Mouse (Mus musculus): ENCODE results near the gene Foxp1. TPM values are rescaled to one million over a fixed set of nuclear protein-coding genes. Genes with fewer than 3 reads are reported as not detected.

Foxp1 gene
- polyA plus RNA-seq, 1 experiment from 2014 or later = 77.5 TPM

DNA sequence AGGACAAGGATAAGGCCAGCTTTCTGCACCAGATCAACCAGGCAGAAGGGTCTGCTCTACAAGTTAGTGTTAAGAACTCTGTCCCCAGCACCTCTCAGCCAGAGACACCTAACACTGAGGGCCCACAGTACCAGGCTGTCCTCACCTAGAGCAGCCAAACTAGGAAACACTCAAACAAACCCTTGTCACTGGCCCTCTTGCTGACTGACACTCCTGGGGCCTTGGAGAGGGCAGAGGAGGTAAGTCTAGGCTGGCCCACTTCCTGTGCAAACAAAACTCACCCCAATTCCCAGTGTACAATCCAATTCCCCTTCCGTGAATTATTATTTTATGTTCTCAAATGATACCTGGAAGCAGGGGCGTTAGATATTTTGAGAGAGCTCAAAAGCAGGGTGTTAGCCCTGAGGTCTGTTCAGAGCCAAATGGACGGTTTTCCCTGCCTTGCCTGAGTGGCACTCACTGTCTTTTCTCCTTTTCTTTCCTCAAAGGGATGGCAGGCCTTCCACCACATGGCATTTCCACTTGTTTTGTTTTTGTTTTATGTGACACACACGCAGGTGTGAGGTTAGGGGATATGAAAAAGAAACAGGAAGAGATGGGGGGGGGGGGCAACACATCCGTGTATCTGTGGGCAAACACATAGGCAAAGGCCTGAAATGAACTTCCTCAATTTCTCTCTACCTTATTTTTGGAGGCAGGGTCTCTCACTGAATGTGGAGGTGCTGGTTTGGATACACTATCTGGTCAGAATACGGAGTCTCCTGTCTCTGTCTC, 219.7 kb downstream of the Foxp1 start:
- no peaks in the 10 kb centered on the region for H3K4me1 ChIP-seq
- no peak overlapping the region for H3K4me3 ChIP-seq (replicated peaks)
- H3K4me2 ChIP-seq (replicated peaks) = no peak overlapping the region
- no peaks in the 10 kb centered on the region for H3K27me3 ChIP-seq
- no peak overlapping the region for H3K27ac ChIP-seq (replicated peaks)
- WGBS = 88% methylated on average over 6 of the region's 6 CpGs
- no peak for ATAC-seq (ENCODE audit: insufficient number of reproducible peaks, low FRiP score, low TSS enrichment, low read depth)
- H3K9me3 ChIP-seq (replicated peaks) = no peaks in the 10 kb centered on the region
- H3K9ac ChIP-seq = no peak overlapping the region
- H3K36me3 ChIP-seq = no peaks in the 10 kb centered on the region

DNA sequence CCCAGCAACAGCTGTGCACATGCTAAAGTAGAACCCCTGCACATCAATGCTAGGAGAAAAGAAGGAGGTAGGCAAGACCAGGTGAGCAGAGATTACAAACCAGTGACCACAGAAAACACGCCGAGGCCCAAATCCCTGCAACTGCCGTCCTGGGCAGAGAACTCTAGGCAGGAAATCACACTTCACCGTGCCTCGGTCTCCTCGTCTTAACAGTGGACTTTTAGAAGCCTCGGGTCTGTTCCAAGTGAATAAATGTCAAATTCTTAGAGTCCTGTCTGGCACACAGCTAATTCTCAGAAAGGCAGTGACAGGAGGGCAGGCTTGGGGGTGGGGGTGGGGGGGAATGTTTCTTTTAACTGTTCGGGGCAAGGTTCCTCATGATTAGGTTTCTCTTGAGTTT, 220.6 kb downstream of the Foxp1 start:
- no peak overlapping the region for H3K27ac ChIP-seq (replicated peaks)
- no peak overlapping the region for H3K4me2 ChIP-seq (replicated peaks)
- H3K4me3 ChIP-seq (replicated peaks) = no peak overlapping the region
- H3K36me3 ChIP-seq = no peaks in the 10 kb centered on the region
- no peak for ATAC-seq (ENCODE audit: insufficient number of reproducible peaks, low FRiP score, low TSS enrichment, low read depth)
- no peaks in the 10 kb centered on the region for H3K27me3 ChIP-seq
- H3K9ac ChIP-seq = no peak overlapping the region
- no peaks in the 10 kb centered on the region for H3K4me1 ChIP-seq
- 64% methylated on average over 8 of the region's 8 CpGs for WGBS
- H3K9me3 ChIP-seq (replicated peaks) = no peaks in the 10 kb centered on the region

DNA sequence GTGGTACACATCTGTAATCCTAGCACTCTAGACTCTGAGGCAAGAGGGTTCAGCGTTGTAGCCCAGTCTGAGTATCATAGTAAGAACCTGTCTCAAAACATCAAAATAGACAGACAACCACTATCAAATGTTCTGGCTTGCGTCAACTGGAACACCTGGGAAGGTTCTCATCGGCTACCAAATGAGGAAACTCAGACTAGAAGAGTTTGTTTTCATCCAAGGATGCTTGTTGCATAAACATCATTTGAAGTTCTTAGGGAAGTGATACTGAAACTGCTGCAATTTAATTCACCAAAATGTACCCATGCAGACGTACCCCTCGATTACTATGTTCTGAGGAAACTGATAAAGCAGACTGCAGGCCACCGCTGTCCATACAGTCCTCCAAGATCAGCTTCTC, 222.3 kb downstream of the Foxp1 start:
- Histone ChIP-seq H3K4me1 (0 out of 2 replicates have a peak, but pooled peaks cover 6% of the 10 kb centered on the region), H3K9me3 (replicated peaks) (no peaks in the 10 kb centered on the region), H3K36me3 (no peaks in the 10 kb centered on the region), H3K27me3 (no peaks in the 10 kb centered on the region), H3K4me2 (replicated peaks) (no peak overlapping the region), H3K27ac (replicated peaks) (no peak overlapping the region), H3K4me3 (replicated peaks) (no peak overlapping the region), H3K9ac (no peak overlapping the region)
- ATAC-seq (ENCODE audit: insufficient number of reproducible peaks, low FRiP score, low TSS enrichment, low read depth) = no peak
- 84% methylated on average over 6 of the region's 6 CpGs for WGBS

DNA sequence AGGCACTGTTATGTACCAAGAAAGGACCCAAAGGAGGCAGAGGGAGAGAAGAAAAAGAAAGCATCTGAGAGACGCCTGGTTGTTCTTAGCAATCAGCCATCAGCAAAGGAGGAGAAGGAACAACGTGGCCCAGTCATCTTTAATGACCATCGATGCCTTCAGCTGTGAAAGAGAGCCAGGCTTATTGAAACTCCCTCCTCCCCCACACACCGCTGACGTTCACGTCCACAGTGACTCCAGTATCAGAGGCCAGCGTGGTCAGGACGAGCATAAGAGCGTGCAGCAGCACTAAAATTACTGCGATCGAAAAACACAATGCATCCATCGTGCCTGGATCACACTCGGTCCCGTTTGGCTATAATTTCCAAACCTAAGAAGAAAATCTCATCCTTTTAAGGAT, 223.3 kb downstream of the Foxp1 start:
- 82% methylated on average over 14 of the region's 14 CpGs for WGBS
- Histone ChIP-seq H3K9ac (no peak overlapping the region), H3K4me2 (replicated peaks) (no peak overlapping the region), H3K27me3 (no peaks in the 10 kb centered on the region), H3K9me3 (replicated peaks) (no peaks in the 10 kb centered on the region), H3K27ac (replicated peaks) (no peak overlapping the region), H3K36me3 (no peaks in the 10 kb centered on the region), H3K4me1 (0 out of 2 replicates have a peak, but pooled peaks cover 6% of the 10 kb centered on the region), H3K4me3 (replicated peaks) (no peak overlapping the region)
- ATAC-seq (ENCODE audit: insufficient number of reproducible peaks, low FRiP score, low TSS enrichment, low read depth) = no peak

DNA sequence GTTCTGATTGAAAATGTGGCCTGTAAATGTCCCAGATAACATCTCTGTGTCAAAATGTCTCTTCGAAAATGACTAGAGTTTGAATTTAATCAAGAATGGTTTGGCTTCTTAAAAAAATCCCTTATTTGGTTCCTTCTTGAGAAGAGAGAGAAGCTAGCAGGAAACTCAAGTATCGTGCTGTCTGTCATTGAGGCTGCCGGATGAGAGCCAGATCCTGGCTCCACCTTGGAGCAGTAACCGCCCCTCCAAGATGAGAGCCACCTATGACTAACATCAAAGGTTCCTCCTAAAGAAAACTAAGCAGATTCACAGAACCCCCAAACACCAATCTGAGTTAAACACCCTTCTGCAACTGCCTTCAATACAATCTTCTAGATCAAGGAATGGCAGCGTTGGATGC, 225.0 kb downstream of the Foxp1 start:
- WGBS = 81% methylated on average over 5 of the region's 5 CpGs
- no peak overlapping the region for H3K4me2 ChIP-seq (replicated peaks)

DNA sequence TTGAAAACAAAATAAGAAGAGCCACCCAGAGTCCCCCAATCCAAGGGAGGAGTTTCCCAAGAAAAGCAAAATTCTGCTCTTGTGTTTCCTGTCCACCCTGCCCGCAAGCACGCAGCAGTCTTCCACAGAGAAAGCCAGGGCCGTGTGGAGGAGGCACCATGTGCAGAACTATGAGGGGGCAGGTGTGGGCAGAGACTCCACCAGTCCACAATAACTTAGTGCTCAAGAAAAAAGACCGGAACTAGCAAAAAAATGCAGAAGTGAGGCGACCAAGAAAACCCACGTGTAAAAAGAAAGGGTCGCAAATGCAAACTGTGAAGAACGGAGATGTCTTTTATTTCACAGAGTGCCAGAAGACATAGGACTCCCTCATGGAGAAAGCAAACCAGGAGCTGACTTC, 227.0 kb downstream of the Foxp1 start:
- no peaks in the 10 kb centered on the region for H3K27me3 ChIP-seq
- WGBS = 78% methylated on average over 8 of the region's 8 CpGs
- no peak overlapping the region for H3K27ac ChIP-seq (replicated peaks)
- no peak overlapping the region for H3K4me2 ChIP-seq (replicated peaks)
- H3K4me1 ChIP-seq = 0 out of 2 replicates have a peak, but pooled peaks cover 6% of the 10 kb centered on the region
- no peak overlapping the region for H3K4me3 ChIP-seq (replicated peaks)
- no peaks in the 10 kb centered on the region for H3K9me3 ChIP-seq (replicated peaks)
- no peak overlapping the region for H3K9ac ChIP-seq
- no peak for ATAC-seq (ENCODE audit: insufficient number of reproducible peaks, low FRiP score, low TSS enrichment, low read depth)
- H3K36me3 ChIP-seq = no peaks in the 10 kb centered on the region

More for the DNA sequence above, 225.0 kb downstream of the Foxp1 start:
- H3K4me3 ChIP-seq (replicated peaks) = no peak overlapping the region
- H3K36me3 ChIP-seq = no peaks in the 10 kb centered on the region
- no peaks in the 10 kb centered on the region for H3K9me3 ChIP-seq (replicated peaks)
- no peak overlapping the region for H3K27ac ChIP-seq (replicated peaks)
- ATAC-seq (ENCODE audit: insufficient number of reproducible peaks, low FRiP score, low TSS enrichment, low read depth) = no peak
- H3K27me3 ChIP-seq = no peaks in the 10 kb centered on the region
- H3K4me1 ChIP-seq = 0 out of 2 replicates have a peak, but pooled peaks cover 6% of the 10 kb centered on the region
- H3K9ac ChIP-seq = no peak overlapping the region

DNA sequence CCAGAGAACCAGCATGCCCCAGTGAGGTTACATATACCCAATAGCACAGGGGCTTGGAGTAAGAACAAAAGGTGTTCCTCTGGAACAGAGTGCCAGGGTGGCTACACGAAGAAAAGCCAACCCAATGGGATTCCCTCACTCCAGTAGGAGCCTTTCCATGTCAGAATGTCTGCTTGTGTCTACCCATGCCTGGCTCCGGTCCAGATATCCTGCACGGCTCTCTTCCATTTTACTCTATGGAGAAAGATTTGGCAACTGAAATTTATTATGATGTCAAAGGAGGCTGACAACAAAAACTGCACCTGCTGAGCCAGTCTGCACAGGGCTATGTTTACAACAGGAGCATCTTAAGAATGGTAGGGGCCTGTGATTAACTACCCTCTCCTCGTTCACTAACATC, 233.3 kb downstream of the Foxp1 start:
- Histone ChIP-seq H3K27me3 (no peaks in the 10 kb centered on the region), H3K4me3 (replicated peaks) (no peak overlapping the region), H3K27ac (replicated peaks) (no peak overlapping the region), H3K9ac (no peak overlapping the region), H3K4me2 (replicated peaks) (no peak overlapping the region), H3K36me3 (no peaks in the 10 kb centered on the region), H3K4me1 (peaks cover 3% of the 10 kb centered on the region; the same call in 1 of the 2 replicates), H3K9me3 (replicated peaks) (no peaks in the 10 kb centered on the region)
- WGBS = 66% methylated on average over 4 of the region's 4 CpGs
- ATAC-seq (ENCODE audit: insufficient number of reproducible peaks, low FRiP score, low TSS enrichment, low read depth) = no peak

DNA sequence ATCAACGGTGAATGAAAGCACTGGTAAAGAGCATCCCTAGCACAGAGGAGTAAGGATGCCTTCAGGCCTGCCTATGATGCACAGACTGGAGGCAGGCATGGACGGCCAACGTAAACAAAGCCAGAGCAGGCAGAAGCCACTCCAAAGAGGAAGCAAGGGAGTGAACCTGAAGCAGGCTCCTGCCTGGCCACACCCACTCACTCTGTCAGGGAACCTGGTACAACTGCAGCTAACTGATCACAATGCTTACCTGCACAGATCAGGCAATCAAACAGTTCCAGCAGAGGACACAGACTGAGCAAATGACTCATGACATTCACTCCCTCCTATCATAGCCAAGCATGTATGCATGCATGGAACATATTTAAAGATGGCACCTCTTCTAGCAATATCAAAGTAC, 237.5 kb downstream of the Foxp1 start:
- 60% methylated on average over 3 of the region's 3 CpGs for WGBS
- no peaks in the 10 kb centered on the region for H3K36me3 ChIP-seq

DNA sequence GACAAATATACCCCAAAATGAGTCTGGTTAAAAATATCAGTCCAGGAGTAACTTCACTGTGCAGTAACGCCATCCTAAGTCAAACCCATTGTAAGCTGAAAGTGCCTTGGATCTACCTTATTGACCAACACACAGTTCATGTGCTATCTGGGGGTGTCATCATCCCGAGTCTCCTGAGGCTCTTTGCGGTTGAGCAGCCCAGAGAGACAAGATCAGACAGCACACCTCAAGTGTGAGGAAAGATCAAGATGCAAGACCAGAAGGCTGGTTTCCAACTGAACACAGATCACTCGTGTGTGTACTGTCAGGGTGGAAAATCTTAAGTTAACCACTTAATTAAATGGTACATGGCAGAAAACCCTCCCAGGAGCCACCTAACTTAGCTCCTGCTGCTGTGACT, 238.5 kb downstream of the Foxp1 start:
- H3K9ac ChIP-seq = no peak overlapping the region
- H3K9me3 ChIP-seq (replicated peaks) = no peaks in the 10 kb centered on the region
- H3K4me2 ChIP-seq (replicated peaks) = no peak overlapping the region
- no peaks in the 10 kb centered on the region for H3K36me3 ChIP-seq
- H3K27me3 ChIP-seq = no peaks in the 10 kb centered on the region
- 65% methylated on average over 4 of the region's 4 CpGs for WGBS
- no peak overlapping the region for H3K4me3 ChIP-seq (replicated peaks)
- H3K27ac ChIP-seq (replicated peaks) = no peak overlapping the region
- peaks cover 11% of the 10 kb centered on the region for H3K4me1 ChIP-seq
- ATAC-seq (ENCODE audit: insufficient number of reproducible peaks, low FRiP score, low TSS enrichment, low read depth) = no peak

More for the DNA sequence above, 237.5 kb downstream of the Foxp1 start:
- Histone ChIP-seq H3K4me2 (replicated peaks) (no peak overlapping the region), H3K27me3 (no peaks in the 10 kb centered on the region), H3K4me1 (peaks cover 11% of the 10 kb centered on the region), H3K9me3 (replicated peaks) (no peaks in the 10 kb centered on the region), H3K4me3 (replicated peaks) (no peak overlapping the region), H3K9ac (no peak overlapping the region), H3K27ac (replicated peaks) (no peak overlapping the region)
- no peak for ATAC-seq (ENCODE audit: insufficient number of reproducible peaks, low FRiP score, low TSS enrichment, low read depth)

DNA sequence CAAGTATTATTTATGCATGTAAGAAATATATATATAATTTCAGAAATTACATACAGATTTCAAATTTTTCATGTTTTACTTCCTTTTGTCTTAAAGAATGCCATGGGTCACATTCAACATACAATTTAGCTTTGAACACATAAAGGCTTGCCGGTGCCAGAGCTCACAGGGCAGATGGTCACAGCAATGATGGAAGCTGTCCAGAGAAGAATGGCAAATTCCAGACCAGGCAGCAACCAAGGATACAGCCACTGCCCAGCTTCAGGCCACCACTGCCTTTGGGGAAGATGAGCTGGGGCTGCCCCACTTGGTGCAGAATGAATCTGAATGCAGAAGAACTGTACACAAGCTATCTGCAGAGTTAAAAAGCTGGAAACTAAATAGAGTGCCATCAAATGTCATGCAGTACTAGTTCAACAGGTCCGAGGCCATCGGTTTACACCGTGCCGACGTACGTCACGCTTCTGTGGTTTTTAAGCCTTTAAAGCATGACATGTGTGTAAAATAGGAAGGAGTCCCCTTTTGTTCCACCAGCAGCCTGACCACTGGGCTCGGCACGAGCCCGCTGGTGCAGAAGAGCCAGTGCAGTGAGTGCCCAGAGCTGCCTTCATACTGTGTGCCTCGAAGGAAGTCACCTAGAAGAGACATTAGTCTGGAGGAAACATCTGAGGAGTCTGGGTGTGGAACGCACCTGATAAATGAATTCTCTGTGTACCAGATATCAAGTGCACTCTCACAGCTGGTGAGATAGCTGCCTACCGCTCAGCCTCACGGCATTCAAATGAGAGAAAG, 239.5 kb downstream of the Foxp1 start:
- H3K9ac ChIP-seq = no peak overlapping the region
- H3K4me3 ChIP-seq (replicated peaks) = no peak overlapping the region
- peaks cover 11% of the 10 kb centered on the region for H3K4me1 ChIP-seq
- no peak for ATAC-seq (ENCODE audit: insufficient number of reproducible peaks, low FRiP score, low TSS enrichment, low read depth)
- no peaks in the 10 kb centered on the region for H3K27me3 ChIP-seq
- no peaks in the 10 kb centered on the region for H3K36me3 ChIP-seq
- 62% methylated on average over 15 of the region's 15 CpGs for WGBS
- no peak overlapping the region for H3K27ac ChIP-seq (replicated peaks)
- no peak overlapping the region for H3K4me2 ChIP-seq (replicated peaks)
- H3K9me3 ChIP-seq (replicated peaks) = no peaks in the 10 kb centered on the region

DNA sequence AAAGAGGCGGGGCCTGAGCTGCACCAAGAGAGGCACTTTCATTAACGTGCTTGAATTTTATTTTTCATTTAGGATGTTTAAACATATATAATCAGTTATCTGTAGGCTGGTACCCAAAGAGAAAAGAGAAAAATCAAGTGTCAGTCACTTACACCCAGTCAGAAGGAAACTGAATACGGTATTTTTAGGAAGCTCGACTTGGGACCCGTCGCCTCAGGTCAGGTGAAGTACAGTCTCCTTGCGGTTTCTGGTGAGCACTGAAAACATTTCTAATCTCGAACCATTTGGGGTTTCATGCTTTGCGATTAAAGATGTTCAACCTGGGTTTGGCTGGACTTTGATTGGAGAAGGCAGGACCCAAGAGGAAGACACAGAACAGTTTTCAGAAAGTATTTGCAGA, 241.1 kb downstream of the Foxp1 start:
- 89% methylated on average over 9 of the region's 9 CpGs for WGBS

More for the DNA sequence above, 241.1 kb downstream of the Foxp1 start:
- no peak overlapping the region for H3K9ac ChIP-seq
- H3K27me3 ChIP-seq = 0 out of 2 replicates have a peak, but pooled peaks cover 4% of the 10 kb centered on the region
- no peaks in the 10 kb centered on the region for H3K9me3 ChIP-seq (replicated peaks)
- no peak overlapping the region for H3K4me3 ChIP-seq (replicated peaks)
- no peak overlapping the region for H3K27ac ChIP-seq (replicated peaks)
- H3K36me3 ChIP-seq = no peaks in the 10 kb centered on the region
- no peak overlapping the region for H3K4me2 ChIP-seq (replicated peaks)
- peaks cover 11% of the 10 kb centered on the region for H3K4me1 ChIP-seq
- no peak for ATAC-seq (ENCODE audit: insufficient number of reproducible peaks, low FRiP score, low TSS enrichment, low read depth)
